Mouse (Mus musculus) liver, embryonic 14 days (tissue): Measurements from ENCODE around the gene Trp53i13. TPM values are rescaled to one million over a fixed set of nuclear protein-coding genes. Genes with fewer than 3 reads are reported as not detected.

ENCODE experiments used
- polyA plus RNA-seq: library from polyadenylated mRNA; depleted of rRNA; stranded (reverse); fragments of >200 nt; gene quantifications from 2 replicates; pipeline ENCODE4 v1.2.3, GENCODE M21; 2012; rRNA removed

Trp53i13 gene
- polyA plus RNA-seq: 2.6 and 2.7 TPM in 2 replicates

DNA sequence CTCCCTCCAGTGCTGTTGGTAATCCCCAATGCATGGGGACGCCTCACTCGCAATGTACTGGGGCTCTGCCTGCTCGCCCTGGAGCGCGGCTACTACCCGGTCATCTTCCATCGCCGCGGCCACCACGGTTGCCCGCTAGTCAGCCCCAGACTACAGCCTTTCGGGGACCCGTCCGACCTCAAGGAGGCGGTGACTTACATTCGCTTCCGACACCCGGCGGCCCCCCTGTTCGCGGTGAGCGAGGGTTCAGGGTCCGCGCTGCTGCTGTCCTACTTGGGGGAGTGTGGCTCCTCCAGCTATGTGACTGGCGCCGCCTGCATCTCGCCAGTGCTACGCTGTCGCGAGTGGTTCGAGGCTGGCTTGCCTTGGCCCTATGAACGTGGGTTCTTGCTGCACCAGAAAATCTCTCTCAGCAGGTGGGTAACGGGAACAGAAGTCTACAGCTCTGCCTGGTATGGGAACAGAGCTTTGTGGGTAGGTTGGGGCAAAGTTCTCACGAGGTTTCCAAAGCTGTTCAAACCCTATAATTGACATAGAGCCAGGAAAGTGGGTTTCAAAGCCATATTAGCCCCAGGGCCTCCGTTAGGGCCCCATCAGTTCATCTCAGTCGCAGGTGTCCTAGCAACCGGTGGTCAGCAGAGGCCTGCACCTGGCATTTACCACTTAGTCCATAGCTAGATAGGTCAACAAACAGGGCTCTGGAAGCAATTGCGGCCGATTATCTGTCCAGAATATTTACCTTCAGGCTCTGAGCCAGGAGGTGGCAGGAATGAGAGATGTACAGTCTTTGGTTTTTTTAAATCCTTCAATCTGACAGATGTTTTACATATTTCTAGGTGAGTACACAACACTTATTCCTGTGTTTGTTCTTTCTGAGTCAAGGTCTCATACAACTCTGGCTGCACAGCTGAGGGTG lies at the start of gene Trp53i13:
Gene Trp53i13 (minus strand): TSS at position 344 of the 916 bp plus-strand sequence.

DNA sequence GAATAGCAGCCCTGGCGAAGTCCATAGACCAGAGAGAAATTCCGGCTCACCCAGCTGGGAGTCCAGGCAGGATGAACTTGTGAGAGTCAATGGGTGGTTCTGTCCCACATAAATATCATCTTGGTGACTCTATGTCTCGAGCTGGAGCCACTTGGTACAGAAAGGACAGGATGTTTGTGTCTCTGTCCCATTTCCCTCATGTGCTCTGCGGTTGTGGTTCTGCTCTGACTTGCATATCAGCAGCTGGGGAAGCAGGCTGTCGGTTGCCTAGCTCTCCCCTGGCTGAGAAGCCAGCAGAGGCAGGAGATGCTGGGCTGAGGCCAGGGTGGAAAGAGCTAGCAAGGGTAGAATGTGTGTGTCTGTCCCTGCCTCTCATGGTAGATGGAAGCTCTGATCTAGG lies 3.3 kb upstream of the Trp53i13 start, which contains the start of gene Gm10392:
Gene Gm10392 (minus strand): TSS at position 156 of the 400 bp plus-strand sequence.

DNA sequence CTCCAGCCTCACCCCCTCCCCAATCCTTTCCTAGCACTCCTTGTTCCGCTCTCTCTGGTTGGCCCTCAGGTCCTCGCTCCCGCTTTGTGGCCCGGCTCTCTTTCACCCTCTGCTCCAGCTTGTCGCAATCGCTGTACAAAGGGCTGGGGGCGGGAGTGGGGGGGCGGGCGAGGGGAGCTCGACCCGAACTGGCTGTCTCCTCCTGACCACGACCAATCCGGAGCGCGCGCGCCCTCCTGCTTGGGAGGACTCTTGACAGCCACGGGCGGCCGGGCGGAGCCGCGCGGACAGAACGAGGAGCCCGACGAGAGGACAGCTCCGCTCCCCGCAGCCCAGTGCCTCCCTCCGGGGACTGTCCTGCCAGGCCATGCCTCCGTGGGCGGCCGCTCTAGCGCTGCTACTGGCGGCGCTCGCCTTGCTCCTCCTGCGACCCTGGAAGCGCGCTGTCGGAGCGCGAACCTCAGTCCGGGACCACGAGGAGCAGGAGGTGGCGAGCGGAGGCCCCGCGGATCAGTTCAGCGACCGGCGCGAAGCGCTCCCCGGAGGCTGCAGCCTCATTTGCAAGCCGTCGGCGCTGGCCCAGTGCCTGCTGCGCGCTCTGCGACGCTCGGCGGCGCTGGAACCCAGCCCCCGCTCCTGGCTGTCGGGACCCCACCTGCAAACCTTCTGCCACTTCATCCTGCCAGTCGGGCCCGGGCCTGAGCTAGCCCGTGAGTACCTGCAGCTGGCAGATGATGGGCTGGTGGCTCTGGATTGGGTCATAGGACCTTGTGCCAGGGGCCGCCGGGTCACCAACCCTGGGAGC lies 746 bp downstream of the Trp53i13 start, which contains the start of gene Abhd15:
Gene Abhd15 (plus strand): TSS at position 290 of the 805 bp plus-strand sequence.

DNA sequence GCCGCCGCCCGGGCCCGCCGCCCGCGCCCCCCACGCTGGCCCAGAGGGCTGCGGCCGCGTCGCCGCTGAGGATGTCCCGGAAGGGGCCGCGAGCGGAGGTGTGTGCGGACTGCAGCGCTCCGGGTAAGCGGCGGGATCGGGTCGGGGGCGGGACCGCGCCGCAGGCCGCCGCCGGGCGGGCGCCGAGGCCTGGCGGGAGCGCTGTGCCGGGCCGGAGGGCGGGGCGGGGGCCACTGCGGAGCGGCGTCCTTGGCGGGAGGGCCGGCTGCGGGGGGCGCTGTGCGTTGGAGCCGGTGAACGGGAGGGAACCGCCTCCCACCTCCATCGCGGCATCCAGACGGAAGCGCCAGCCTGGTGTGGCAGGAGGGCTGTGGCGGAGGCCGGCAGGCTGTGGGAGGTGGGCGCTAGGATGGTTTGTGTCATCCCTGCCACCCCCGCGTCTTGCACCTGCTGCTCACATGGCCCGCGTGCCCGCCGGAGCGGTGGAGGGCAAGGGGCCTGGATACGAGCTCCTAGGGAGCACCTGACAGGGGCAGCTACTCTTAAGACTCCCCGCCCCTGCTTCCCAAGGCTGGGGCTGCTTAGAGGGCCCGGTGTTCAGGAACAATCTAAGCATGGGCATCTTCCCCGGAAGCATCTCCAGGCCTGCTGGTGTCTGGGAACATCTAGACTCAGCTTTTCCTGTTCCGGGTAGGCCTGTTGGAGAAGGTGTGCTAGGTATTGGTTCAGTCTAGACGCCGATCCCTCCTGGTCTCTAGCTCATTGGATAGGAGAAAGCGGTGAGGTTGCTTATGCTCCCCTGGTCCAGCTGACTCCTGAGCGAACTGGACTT lies 22.1 kb downstream of the Trp53i13 start, which contains the start of gene Git1:
Gene Git1 (plus strand): TSS at position 51 of the 832 bp plus-strand sequence.

DNA sequence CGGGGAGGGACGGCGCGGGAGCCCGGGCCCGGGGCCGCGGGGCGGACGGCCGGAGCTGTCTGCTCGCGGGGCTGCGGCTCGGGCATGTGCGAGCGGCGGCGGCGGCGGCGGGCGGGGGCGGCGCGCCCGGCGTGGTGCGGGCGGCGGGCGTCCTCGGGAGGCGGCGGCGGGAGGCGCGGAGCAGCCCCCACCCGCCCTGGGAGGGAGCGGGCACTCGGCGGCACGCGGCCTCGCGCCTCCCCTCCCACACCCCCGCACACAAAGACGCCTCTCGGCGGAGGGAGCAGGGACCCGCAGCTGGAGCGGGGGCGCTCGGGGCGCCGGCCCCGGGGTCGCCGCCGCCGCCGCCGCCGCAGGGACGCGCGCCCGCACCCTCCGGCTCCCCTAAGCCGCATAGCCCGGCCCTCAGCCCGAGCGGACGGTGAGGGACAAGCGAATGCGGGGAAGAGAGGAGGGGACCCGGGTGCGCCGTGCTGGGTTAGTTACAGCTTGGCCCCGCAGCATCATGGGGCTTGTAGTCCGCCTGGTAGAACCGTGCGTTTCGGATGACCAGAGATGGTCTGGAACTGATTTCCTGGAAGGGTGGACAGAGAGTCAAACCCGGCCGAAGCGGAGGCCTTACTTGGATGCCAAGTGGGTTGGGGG lies 26.1 kb downstream of the Trp53i13 start, which contains the start of gene Ankrd13b:
Gene Ankrd13b (minus strand): TSS at position 88 of the 645 bp plus-strand sequence.

DNA sequence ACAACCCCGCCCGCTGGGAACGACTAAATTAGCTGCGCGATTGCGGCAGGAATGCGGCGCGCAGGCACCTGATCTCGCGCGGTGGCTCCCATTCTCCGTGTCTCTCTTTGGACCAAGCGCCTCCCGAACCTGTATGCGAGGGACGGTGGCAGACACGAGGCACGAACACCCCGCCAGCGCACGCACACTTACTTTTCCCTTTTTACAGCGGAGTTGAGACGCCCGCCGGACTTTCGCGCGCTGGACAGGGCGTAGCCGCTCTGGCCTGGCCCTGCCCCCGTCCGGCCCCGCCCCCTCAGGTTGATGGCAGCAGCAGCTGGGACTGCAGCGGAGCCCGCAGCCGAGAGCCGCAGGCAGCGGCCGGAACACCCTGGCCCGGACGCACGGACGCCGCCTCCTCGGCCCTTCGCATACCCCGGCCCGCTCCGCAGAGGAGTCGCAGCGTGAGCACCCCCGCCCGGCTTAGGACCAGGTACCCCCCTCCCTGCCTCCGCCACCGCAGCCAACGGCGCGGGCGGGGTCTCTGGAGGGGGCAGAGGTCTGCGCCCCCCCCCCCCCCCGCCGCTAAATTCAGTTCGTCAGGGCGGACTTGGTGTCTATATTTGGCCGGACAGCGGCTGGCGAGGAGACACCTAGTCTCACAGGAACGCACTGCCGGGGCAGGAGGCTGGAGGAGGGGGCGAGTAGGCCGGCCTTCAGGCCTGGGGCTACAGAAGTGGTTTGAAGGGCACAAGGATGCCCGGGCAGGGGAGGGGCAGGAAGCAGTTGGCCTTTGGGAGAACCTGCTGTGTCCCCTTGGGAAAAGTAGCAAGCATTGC lies 53.3 kb downstream of the Trp53i13 start, which contains the start of gene Coro6:
Gene Coro6 (plus strand): TSS at position 129 of the 818 bp plus-strand sequence.

Other genes with a start within 250 kb of the Trp53i13 start
- 0.09 and 0.23 TPM in 2 replicates for gene Coro6, start 53.6 kb downstream of the Trp53i13 start, polyA plus RNA-seq
- 3.4 and 3.6 TPM in 2 replicates for gene Ankrd13b, start 26.3 kb downstream of the Trp53i13 start, polyA plus RNA-seq
- 6.0 and 6.9 TPM in 2 replicates for gene Git1, start 22.4 kb downstream of the Trp53i13 start, polyA plus RNA-seq
- gene Abhd15, start 859 bp downstream of the Trp53i13 start, polyA plus RNA-seq: 0.72 and 0.92 TPM in 2 replicates
- gene Gm10392, start 3.2 kb upstream of the Trp53i13 start, polyA plus RNA-seq: not detected in 2 replicates
- gene Taok1, start 91.8 kb upstream of the Trp53i13 start, polyA plus RNA-seq: 3.7 and 4.5 TPM in 2 replicates
- gene Nufip2, start 170.2 kb upstream of the Trp53i13 start, polyA plus RNA-seq: 8.2 and 10.0 TPM in 2 replicates
- not detected in 2 replicates for gene Cryba1, start 209.3 kb upstream of the Trp53i13 start, polyA plus RNA-seq
- gene Myo18a, start 247.3 kb upstream of the Trp53i13 start, polyA plus RNA-seq: 11.7 and 14.6 TPM in 2 replicates